Mouse (Mus musculus): ENCODE measurements around the gene Pmf1.

Pmf1 gene

DNA sequence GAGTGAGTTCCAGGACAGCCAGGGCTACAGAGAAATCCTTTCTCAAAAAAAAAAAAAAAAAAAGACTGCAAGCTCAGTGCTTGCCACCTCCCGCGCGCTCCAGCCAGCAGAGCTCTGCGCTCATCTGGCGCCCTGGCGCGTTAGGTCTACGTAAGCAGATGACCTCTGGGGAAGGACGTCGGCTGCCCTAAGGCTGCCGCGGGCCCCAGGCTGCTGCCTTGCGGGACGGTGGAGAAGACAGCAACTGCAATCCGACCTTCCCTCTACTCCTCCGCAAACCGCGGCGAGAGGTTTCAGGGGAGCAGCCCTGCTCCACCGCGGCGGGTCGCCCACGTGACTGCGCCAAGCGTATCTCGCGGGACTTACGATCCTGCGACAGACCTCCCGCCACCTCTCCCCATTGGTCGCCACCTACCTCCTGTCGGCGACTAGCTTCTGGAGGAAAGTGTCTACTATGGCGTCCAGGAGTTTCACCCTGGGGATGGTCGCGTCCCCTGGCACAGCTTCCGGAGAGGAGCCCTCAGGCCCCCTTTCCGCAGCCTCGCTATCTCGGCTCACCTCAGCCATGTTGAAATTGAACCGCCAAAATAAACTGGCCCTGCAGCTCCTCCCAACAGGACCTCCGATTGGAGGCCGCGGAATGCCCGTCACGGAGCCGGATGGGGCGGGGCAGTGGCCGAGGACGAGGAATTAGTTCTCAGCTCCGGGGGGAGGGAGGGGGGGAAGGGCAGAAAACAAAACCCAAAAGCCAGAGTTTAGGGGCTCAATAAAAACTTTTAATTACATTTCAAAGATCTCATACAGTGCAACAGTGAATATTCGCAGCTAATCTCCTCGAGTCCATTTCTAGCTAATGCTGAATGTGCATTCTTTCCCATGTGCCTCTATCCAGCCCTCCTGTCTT lies at the start of gene Pmf1:
Gene Pmf1, minus strand, starts transcription at position 591 of the 904 bp plus-strand sequence.
- peak; percentile 90 for DNase-seq (ENCODE audit: low spot score)

DNA sequence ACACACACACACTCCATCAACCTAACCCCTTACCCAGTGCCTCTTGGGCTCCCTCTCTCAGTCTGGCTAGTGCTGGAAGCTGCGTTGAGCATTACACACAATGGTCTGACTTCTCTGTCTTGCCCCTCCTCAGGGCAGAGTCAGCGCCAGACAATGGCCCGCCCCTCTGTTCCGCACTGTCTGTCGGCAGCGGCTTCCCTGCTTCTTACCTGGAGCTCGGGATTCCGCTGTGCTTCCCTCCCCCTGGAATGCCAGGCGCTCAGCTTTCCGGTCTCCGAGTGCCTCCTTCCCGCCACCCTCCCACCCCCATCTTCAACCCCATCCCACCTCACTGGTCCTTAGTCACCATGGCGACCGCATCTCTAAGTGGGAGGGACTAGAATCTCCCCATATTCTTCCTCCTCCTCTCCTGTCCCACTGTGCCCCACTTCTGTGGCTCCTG lies 48.7 kb upstream of the Pmf1 start:
- DNase-seq (ENCODE audit: low spot score): no peak

DNA sequence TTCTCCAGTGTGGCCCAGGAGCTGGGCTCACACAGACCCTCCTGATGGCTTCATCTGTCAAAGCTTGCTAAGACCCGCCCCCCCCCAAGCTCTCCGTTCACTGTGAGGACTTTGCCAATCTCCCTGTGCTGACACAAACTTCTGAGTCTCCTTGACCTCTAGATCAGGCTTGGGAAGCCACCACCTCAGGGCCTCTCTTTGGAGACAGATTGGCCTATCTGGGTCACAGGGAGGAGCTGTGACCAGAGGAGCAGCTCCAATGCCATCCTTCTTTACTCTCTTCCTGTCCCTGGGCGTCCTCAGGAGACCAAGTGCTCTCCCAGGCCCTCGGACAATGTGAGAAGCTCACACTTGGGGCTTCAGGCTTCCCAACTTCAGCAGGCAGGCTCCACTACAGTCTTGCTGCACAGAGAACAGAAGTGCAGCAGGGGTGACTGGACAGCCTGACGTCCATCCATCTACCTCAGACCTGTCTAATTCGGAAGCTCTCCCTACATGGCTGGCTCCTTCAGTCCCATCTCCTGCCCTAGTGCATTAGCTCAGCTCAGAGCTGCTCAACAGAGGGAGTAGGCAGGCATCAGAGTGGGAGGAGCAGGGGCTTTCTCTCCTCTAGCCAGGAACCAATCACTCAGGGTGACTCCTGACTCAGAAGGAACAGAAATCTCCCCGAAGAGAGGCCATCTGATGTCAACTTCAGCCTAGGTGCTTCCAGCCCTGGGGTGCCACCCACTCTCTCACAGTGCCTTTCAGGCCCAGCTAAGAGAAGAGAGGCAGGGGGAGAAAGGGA lies 46.8 kb upstream of the Pmf1 start:
- no peak for DNase-seq (ENCODE audit: low spot score)

DNA sequence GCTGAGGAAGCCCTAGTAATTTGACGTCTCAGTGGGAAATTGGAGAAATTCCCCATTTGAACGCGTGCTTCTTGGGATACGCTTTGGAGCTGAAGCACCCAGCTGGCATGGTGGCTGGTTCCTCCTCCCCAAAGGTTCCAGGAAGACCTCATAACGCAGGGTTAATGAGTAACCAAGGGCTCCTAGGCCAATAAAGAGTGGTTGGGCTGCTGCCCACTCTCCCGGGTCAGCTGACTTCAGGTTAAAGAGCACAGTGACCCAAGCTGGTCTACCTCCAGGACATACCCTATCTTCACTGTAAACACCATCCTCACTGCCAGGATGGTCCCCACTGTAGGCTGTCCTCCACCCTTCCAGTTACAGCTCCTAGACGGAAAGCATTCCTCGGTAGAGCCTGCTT lies 46.2 kb upstream of the Pmf1 start:
- DNase-seq (ENCODE audit: low spot score): no peak

DNA sequence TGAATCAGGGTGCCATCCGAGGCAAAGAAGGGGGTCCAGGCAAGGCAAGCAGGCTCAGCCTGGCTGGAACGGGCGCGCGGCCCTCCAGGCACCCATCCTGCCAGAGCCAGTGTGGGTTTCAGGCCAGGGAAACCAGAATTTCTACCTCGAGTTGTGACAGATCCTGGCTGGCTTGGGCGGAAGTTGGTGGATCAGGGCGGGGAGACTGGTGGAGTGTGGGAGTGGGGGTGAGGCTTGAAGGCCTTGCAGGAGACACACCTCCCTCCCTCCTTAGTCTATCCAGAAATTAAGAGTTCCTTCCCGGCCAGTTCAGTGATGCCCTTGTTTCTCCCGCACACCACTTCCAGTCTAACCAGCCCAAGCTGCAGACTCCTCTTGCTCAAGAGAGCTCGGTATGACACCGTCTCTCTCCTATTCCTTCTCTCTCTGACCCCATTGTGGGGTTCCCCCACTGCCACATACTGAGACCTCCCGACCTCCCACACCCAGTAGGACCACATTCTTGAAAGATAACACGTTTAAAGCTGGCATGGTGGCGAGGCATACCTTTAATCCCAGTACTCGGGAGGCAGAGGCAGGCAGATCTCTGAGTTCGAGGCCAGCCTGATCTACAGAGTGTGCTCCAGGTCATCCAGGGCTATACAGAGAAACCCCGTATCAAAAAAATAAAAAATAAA lies 45.6 kb upstream of the Pmf1 start:
- no peak for DNase-seq (ENCODE audit: low spot score)

DNA sequence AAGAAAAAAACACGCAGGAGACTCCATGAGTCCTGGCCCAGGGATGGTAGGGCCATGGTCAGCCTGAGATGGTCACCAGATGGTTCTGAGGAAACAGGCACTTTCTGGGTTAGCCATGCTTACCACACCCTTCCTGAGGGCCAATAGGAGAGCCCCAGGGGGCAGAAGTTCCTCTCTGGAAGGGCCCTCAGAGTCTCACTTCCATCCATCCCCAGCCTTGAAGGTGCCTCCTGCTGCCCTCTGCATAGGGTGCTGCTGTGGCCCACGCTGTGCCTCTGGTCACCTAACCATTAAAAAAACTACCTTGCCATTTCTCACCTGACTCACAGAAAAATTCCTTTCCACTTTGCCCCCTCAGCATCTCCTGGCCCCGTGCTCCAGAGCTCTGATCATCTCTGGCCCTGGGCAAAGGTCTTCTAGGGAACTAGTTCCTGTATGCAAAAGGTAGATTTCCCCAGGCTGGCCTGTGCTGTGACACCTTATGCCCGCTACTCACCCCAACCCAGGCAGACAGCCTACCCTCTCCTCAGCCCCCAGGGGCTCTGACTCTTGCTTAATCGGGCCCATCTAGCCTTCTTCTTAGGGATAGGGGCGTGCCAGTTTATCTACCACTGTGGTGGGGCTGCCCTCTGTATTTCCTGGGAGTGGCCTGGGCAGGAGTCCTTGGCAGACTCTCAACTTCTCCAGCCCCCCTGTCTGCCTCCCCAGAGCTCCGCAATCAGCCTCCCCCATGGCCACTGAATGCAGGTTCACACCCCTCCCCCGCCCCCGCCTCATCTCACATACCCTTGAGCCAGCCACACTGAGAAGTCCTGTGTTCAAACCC lies 44.8 kb upstream of the Pmf1 start:
- no peak for DNase-seq (ENCODE audit: low spot score)

DNA sequence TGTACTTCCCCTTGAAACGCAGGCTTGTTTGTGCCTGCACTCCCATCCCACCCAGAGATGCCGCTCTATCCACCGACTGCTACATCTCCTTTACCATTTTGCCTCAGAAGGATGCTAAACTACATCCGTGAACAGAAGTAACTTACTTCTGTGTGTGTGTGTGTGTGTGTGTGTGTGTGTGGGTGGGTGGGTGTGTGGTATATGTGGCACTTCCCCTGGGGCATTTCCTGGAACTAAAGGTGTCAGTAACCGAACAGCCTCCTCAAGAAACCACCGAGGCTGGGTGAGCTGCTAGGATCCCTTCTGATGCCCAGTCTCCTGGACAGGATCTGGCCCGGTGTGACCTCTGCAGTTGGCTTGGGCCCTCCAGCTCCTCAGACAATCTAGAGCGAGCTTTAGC lies 43.9 kb upstream of the Pmf1 start:
- DNase-seq (ENCODE audit: low spot score): no peak

DNA sequence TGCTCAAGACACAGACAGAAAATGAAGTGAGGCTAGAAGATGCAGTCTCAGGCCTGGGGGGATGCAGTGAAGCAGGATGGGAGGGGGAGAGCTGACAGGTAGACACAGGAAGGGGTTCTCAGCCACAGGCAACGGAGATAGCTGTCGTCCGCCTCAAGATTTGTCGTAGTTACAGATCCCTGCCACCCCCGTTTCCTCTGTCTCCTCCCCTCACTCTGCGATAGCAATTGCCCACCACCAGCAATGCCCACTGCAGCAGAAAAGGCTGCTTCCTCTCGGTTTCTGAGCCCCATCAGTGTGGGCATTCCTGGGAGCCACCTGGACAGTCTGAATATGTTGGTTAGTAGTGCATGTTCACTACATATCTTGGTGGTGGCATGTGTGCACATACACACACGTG lies 43.2 kb upstream of the Pmf1 start:
- no peak for DNase-seq (ENCODE audit: low spot score)

DNA sequence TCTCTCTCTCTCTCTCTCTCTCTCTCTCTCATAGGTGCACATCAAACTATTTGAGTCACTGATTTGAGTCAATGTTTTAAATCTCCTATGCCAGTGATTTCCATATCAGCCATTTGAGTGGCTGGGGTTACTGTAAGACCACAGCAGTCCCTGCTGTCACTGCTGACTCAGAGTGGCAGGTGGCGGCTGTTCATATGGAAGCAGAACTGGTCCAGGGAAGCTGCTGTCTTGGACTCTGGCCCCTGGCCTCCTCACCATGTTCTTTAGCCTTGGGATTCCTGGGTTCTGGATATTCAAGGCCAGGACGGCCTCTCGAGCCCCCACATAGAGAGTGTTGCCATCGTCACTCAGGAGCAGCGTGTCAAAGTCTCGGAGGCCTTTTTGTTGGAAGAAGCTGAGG lies 42.6 kb upstream of the Pmf1 start:
- no peak for DNase-seq (ENCODE audit: low spot score)

DNA sequence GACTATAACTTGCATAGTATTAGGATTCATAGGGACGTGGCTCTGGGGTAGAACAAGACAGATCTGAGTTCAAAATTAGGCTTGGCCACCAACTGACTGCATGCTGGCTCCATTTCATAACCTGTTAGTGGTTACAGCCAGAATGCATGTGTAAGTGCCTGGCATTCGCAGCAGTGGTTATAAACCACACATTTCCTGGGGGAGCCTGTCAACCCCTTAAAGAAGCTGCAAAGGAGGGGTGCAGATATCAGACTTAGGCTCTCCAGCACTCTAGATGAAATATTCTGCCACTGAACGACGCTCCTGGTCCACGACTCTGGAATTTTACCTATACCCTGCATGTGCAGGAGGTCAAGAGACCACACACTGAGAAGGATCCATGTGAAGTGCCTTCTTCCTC lies 42.1 kb upstream of the Pmf1 start:
- no peak for DNase-seq (ENCODE audit: low spot score)

DNA sequence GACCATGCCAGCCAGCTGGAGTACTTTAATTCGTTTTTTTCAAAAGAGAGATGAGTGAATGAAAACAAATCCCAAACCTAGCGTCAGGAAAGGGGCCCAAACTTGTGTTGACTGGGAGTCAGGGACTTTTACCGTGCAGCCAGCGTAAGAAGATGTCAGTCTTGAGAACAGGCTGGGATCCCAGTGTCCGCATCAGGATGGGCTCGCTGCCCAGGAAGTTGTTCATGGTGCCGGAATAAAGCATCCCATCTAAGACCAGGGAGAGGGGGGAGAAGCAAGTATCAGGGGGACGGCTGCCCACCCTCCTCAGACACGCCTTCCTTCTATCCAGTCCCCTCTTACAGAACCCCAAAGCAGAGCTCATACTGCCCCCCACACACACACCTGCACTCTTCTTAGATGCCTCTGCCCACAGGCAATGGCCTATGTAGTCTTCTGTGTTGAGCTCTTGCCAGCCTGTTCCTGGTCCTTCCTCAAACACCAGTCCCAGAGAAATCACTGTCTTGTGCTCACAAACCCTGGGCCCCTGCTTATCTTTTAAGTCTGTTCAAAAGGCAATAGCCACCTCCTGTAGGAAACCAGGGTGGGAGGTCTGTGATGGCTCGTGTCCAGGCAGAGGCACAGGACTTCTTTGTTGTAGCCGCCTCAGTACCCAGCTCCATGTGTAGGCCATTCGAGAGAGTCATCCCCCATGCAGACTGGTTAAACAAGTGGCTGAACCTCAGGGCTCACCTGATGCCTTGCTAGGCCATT lies 40.4 kb upstream of the Pmf1 start:
- DNase-seq (ENCODE audit: low spot score): no peak

DNA sequence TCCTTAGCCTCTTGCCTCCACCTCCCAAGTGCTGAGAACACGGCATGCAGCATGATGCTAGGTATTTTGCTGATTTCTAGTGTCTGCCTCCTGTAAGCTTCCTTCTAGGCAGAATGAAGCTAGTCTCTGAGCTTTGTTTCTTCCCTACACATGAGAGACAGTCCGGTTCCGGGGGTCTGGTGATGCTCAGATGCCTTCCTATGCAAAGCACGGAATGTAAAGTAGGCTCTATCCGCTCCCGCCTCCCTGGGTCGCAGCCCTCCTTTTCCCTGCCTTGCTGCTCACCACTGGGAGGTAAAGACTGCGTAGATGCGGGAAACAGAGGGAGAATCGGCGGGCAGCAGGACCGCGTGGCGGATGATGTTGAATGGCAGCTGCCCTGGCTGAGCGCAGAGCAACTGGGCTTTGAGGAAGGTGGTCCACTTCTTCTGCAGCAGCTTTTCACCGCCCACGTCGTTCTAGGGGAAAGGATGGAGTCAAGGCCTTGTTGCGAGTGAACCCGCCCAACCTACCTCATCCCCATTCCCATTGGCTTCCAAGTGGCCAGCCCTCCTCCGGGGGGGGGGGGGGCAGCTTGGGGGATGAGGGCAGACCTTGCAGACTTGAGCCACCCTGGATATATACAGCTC lies 39.4 kb upstream of the Pmf1 start:
- DNase-seq (ENCODE audit: low spot score): no peak

DNA sequence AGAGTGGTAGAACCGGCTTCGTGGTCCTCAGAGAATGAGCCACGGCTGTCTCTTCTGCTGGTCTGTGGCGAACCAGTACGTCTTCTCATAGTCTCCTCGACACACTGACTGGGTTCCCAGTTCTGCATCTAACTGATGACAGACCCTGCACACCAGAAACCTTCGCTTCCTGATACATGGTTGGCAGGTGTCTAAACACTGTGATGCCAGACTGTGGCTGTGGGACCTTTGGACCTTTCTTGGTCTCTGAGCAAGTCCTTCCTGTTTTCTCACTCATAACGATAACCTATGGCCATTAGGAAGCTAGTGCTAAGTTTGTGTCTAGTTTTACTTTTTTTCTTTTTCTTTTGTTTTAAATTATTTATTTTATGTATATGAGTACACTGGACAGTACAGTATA lies 38.3 kb upstream of the Pmf1 start:
- DNase-seq (ENCODE audit: low spot score): no peak

DNA sequence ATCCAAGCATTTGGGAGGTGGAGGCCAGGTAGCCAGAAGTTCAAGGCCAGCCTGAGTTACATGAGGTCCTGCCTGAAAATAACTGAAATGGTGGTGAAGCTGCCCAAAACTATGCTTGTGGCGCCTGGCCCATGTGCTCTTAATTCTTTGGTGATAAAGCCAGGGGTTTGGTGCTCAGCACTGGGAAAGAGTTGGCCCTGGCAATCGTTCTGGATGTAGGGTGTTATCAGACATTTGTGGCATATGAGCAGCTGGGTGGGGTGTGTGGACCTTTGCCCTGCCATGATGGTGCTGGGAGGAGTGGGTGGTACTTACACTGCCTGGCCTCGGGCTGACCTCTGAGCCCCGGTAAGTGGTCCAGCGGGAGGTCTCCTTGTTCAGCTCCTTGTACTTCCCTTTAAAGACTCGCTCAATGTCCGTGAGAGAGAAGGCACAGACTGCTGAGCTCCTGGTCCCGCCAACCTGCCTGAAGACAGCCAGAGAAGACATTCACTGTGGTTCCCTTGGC lies 37.6 kb upstream of the Pmf1 start:
- DNase-seq (ENCODE audit: low spot score): no peak

DNA sequence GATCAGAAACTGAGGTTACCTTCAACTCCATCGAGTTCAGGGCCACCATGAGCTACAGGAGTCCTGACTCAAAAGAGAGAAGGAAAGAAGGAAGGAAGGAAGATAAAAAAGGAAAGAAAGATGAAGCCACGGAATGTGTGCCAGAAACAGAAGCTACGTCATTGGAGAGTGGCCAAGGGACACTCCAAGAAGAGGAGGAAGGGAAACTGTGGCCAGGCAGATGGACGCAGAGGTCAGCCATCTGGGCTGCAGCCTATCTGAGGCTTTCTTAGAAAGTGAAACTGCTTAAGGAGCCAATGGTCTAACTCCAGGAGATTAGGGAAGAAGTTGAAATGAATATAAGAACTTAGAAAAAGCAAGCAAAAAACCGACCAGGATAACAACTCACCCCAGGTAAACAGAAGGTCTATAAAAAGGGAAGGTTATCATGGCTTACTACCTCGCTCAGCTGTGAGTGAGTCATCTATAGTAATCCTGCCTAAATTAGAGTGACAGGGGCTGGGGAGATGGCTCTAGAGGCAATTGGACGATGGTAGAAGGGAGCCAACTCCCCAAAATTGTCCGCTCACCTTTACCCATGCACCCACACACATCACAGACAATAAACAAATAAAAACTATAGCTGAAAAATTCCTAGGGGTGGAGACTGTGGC lies 36.5 kb upstream of the Pmf1 start:
- DNase-seq (ENCODE audit: low spot score): no peak

DNA sequence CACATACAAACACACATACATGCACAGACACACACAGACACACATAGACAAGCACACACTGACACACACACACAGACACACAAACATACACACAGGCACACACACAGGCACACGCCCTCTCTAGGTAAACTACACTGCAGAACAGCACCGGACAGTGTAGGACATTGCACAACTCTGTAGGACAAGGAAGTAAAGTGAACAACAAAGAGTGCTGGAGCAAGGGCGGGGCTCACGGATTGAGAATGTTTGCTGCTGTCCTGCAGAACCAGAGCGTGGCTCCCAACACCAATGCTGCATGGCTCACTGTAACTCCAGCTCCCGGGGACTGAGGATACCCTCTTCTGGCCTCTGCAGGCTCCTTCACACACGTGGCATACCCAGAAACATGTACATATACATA lies 32.8 kb upstream of the Pmf1 start:
- no peak for DNase-seq (ENCODE audit: low spot score)

DNA sequence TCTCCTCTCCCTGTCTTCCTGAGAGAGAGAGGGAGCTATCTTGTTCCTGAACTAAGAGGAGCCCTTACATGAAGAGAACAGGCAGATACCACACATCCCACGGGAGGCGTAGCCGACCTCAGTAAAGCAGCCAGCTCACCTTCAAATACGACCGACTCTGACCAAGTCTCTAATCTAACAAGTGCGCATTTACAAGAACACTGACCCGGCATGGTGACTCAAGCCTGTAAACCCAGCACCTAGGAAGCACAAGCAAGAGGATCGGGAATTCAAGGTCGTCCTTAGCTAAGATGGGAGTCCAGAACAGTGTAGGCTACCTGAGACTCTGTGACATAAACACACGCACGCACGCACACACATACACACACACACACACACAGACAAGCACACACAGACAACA lies 32.4 kb upstream of the Pmf1 start:
- DNase-seq (ENCODE audit: low spot score): no peak

DNA sequence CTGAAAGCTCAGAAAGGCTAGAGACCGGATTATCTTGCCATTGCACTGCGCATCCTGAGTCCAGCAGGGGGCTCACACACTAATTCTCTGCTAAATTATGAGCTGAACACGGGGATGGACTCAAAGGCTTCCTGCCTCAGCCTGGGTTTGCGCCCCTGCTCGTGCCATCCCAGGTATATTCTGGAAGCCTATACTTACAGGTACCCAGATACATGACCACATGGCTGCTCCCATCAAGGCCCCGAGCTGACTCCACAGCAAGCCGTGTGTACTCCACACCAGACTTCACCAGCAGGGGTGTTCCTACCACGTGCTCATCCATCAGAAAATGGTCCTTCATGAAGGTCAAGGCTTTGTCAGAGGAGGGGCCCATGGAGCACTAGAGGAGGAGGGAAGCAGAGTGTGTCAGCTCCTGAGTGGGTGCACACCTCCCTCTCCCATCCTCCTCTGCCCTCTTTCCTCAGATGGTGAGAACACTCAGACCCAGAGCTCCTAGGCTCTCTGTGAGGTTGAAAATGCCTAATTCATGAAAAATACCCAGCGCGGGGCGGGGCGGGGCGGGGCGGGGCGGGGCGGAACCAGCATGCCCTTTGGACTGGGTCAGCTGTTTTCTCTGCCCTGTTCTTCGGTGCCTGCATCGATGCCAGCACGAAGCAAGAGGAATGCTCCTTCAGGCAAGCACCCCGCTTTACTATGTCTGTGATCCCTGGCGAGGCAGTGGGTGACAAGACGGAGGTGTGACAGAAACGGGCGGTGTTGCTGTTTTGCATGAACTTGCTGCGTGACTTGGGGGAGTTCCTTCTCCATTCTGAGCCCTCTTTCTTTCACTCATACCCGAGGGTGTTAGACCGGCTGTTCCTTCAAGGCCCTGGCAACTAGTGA lies 30.6 kb upstream of the Pmf1 start:
- peak; percentile 20 for DNase-seq (ENCODE audit: low spot score)

DNA sequence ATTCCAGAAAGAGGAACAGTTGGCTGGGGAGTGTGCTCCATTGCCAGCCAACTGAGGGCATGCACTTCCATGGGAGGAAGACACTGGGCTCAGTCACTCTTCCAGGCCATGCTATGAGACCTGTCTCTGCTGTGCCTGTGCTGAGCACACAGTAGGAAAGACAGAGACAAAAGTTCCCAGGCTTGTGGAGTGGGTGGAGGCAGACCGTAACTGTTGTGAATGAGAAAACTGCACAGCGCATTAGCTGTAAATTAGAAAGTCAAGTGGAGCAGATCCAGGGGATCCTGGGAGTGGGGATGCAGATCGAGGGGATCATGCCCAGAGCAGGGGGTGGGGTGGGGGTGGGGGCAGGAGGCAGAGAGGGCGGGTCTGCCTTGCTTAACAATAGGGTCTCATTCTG lies 29.5 kb upstream of the Pmf1 start:
- no peak for DNase-seq (ENCODE audit: low spot score)
